Mouse (Mus musculus) embryo, embryonic 11.5 days (tissue): Measurements from ENCODE around the gene Amz2.

Experiments
- DNase-seq: peaks from one replicate; pipeline ENCODE4 v3.0.0-alpha.2; 2012; ENCODE audit warnings: low read depth, low spot score

Gene Amz2

GRCm38 (mm10) chr11:109494890-109495770, 69.4 kb downstream of the Amz2 start:
- DNase-seq: no peak

DNA sequence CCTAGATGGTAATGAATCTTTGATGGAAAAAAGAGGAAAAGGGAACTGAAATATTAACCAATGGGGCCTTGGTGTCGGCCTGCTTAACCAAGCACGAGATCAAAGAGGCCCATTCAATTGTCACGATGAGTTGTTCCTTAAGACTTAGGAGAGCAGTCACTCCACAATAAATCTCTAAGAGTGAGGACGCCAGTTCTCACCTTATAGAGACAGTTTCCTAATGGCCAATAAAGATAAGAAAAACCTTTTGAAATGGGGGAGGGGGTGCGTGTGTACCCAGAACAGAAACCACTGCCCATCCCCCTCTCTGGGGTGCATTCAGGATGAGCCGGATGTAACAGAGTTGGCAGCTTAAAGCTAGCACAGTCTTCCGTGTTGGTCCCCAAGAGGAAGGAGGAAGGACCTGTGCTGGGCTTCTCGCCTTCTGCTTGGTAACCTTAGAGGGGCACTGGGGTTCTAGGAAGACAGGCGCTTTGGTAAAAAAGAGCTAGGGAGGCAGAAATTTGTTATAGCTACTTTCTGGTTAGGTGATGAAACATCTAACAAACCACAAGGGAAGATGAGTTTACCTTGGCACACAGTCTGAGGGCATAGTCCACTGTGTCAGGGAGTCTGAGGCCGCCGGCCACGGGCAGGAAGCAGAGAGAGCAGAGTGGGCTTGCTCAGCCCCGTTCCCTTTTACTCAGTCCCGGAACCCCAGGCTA, 70.2 kb downstream of the Amz2 start:
- no peak for DNase-seq

- no peak for DNase-seq
Observed at GRCm38 (mm10) chr11:109496475-109496993, 70.8 kb downstream of the Amz2 start.

- no peak for DNase-seq
Observed at GRCm38 (mm10) chr11:109496996-109497714, 71.4 kb downstream of the Amz2 start.

DNA sequence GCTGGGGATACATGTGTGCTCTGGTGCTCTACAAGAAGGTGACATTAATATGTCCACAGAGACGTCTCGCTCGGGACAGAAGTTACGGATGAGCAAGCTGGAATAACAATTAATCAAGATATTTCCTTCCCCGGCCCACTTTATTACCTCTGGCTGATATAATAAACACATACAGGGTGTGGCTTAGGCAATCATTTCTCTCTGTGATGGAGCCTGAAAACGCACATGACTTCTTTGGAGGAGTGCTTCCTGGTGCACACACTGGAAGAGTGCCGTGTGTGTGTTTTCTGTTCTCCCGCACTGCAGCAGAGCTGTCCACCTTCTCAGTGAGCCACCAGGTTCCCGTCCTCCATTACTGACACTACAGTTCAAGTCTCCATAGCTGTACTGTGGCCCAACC, 72.2 kb downstream of the Amz2 start:
- no peak for DNase-seq

GRCm38 (mm10) chr11:109500206-109500605, 74.5 kb downstream of the Amz2 start:
- no peak for DNase-seq
